Mouse (Mus musculus) forebrain, embryonic 16.5 days (tissue): ENCODE results near the gene Spz1. TPM values are rescaled to one million over a fixed set of nuclear protein-coding genes. Genes with fewer than 3 reads are reported as not detected.

Experiments
- ATAC-seq: fragments of 200-750 bp; cut with Nextera tagmentation; 2 replicates; pipeline ENCODE4 v1.8.0; 2017; ENCODE audit warnings: mild to moderate bottlenecking, moderate library complexity
- H3K27ac ChIP-seq: fragments of 300-500 bp; sonication (generic); 2 replicates; pipeline ENCODE4 v1.5.1; 2014; ENCODE audit warnings: low read length, control low read depth
- H3K27me3 ChIP-seq: fragments of 300-500 bp; sonication (generic); replicated peaks from 2 replicates; pipeline ENCODE4 v1.6.1; 2014; ENCODE audit warnings: low read length; ENCODE audit not compliant: control insufficient read depth, insufficient read depth
- H3K36me3 ChIP-seq: fragments of 300-500 bp; sonication (generic); 2 replicates; pipeline ENCODE4 v1.6.1; 2014; ENCODE audit not compliant: control insufficient read depth, insufficient read depth
- H3K4me1 ChIP-seq: fragments of 300-500 bp; sonication (generic); replicated peaks from 2 replicates; pipeline ENCODE4 v1.6.1; 2014; ENCODE audit warnings: low read length; ENCODE audit not compliant: control insufficient read depth, insufficient read depth
- H3K4me2 ChIP-seq: fragments of 300-500 bp; sonication (generic); 2 replicates; pipeline ENCODE4 v1.6.1; 2014; ENCODE audit warnings: mild to moderate bottlenecking, low read length, control low read depth
- H3K4me3 ChIP-seq: fragments of 300-500 bp; sonication (generic); replicated peaks from 2 replicates; pipeline ENCODE4 v1.5.1; 2014; ENCODE audit warnings: mild to moderate bottlenecking, low read length, control low read depth
- H3K9ac ChIP-seq: fragments of 300-500 bp; sonication (generic); replicated peaks from 2 replicates; pipeline ENCODE4 v1.6.1; 2014; ENCODE audit warnings: low read depth, low read length, control low read depth
- H3K9me3 ChIP-seq: fragments of 300-500 bp; sonication (generic); 2 replicates; pipeline ENCODE4 v1.6.1; 2016; ENCODE audit warnings: low read length; ENCODE audit not compliant: control insufficient read depth
- WGBS: fragments of 180-500 bp; shearing (Covaris S2); extraction: QIAGEN DNeasy Blood & Tissue Kit; methylation state at CpG from one replicate; pipeline ENCODE4 v1.1.7; 2014; 5-methylcytosine and 5-hydroxymethylcytosine counted together
- polyA plus RNA-seq: library from polyadenylated mRNA; unstranded; fragments of >200 nt; fragmentation: Nextera tagmentation; extraction: Ambion mirVana; gene quantifications from 2 replicates; pipeline ENCODE4 v1.2.1, GENCODE M21; 2015

Spz1 gene
- polyA plus RNA-seq, 1 experiment from 2014 or later = not detected

DNA sequence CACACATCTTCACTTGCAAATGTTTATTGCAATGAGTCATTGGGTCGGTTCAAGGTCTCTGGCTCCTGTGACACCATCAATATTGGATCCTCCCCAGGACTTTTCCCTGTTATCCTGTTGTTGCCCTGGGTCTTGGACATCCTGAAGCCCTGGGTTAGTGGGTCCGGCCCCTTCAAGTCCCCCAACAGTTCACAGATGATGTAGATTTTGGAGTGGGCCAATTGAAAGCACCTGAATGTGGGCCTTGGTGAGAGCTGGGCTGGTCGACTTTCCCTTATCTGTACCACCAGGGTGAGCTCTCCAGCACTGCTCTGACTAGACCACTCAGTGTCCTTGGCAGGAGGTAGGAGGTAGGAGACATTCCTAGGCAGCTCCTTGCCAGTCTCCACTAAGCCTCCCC is 19.5 kb upstream of the Spz1 start:
- 76% methylated on average over 3 of the region's 3 CpGs for WGBS
- Histone ChIP-seq H3K4me3 (no peak overlapping the region), H3K9ac (no peak overlapping the region), H3K27me3 (no peaks in the 10 kb centered on the region), H3K9me3 (no peaks in the 10 kb centered on the region), H3K4me1 (peaks cover 19% of the 10 kb centered on the region), H3K4me2 (no peak overlapping the region), H3K36me3 (no peaks in the 10 kb centered on the region), H3K27ac (no peak overlapping the region)
- ATAC-seq = no peak

DNA sequence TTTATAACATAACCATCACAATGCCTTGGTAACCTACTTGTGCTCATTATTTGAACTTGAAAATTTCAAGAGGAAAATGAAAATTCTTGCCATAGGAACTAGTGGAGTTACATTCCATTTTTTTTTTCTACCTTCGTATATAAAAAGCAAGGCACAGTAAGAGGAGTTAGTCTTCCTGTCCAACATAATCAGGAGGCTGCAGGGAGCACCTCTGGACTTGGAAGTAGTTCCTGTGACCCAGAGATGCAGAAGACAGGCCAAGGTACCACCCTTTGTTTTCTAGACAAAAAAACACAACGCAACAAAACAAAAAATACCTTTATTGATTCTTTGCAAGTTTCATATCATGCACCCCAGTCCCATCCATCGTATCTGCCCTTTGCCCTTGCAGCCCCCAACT is 18.9 kb upstream of the Spz1 start:
- no peak overlapping the region for H3K9ac ChIP-seq
- peaks cover 19% of the 10 kb centered on the region for H3K4me1 ChIP-seq
- ATAC-seq = no peak
- H3K9me3 ChIP-seq = no peaks in the 10 kb centered on the region
- no peaks in the 10 kb centered on the region for H3K36me3 ChIP-seq
- no peak overlapping the region for H3K27ac ChIP-seq
- H3K4me3 ChIP-seq = no peak overlapping the region
- no peak overlapping the region for H3K4me2 ChIP-seq
- WGBS = 75% methylated on average over 3 of the region's 3 CpGs
- H3K27me3 ChIP-seq = no peaks in the 10 kb centered on the region

DNA sequence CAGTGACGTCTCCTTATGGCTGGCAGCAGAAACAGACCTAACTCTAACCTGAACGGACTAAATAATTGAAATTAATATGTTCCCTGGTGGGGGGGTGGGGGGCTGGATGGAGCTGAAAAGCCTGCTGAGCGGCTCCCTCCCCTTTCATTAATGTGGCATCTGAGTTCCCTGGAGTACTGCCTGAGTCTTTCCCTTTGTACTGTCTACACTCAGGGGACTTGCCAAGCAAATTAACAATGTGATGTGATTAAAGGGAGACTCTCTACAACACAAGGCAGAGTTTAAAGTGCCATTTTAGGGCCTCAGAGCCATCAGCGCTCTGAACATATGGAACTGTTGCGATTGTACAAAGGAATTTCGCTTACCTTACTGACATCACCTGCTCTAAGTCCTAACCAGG is 18.5 kb upstream of the Spz1 start:
- H3K36me3 ChIP-seq = no peaks in the 10 kb centered on the region
- H3K9ac ChIP-seq = no peak overlapping the region
- H3K4me3 ChIP-seq = no peak overlapping the region
- H3K4me2 ChIP-seq = no peak overlapping the region
- no peaks in the 10 kb centered on the region for H3K27me3 ChIP-seq
- WGBS = 11% methylated on average over 6 of the region's 6 CpGs
- H3K27ac ChIP-seq = no peak overlapping the region
- H3K9me3 ChIP-seq = no peaks in the 10 kb centered on the region
- ATAC-seq = peak; percentile 71
- H3K4me1 ChIP-seq = peaks cover 19% of the 10 kb centered on the region

DNA sequence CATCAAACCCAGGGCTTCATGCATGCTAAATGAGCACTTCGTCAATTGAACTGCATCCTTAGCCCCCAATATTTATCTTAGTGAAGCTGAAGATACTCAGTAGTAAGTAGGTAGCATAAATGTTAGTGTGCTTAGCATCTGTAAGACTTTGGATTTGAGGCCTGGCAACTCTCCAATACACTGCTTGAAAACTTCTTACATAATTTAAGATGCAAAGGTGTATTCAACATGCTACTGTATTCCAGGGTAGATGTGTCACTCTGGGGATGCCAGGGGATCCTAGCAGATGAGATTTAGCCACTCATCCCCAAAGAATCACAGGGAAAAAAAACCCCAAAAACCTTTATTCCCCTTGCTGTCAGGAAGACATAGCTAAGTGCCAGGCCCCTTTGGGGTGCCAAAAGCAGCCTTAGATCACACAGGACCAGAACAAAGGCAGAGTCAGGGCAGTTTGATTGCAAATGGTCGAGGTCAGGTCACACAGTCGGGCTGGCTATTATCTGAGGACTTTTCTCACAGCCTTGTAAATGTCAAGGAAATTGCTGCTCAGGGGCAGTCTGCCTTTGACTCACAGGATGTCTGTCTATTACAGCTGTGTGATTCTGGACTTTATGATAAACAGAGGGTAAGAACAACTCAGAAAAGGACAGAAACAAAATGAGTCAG is 17.9 kb upstream of the Spz1 start:
- H3K36me3 ChIP-seq = no peaks in the 10 kb centered on the region
- no peak overlapping the region for H3K4me3 ChIP-seq
- ATAC-seq = peak; percentile 18; the same call in 1 of the 2 replicates
- H3K4me1 ChIP-seq = peaks cover 19% of the 10 kb centered on the region
- H3K9me3 ChIP-seq = no peaks in the 10 kb centered on the region
- 16% methylated on average over 3 of the region's 3 CpGs for WGBS
- H3K27me3 ChIP-seq = no peaks in the 10 kb centered on the region
- H3K4me2 ChIP-seq = no peak overlapping the region
- H3K27ac ChIP-seq = no peak overlapping the region
- no peak overlapping the region for H3K9ac ChIP-seq

DNA sequence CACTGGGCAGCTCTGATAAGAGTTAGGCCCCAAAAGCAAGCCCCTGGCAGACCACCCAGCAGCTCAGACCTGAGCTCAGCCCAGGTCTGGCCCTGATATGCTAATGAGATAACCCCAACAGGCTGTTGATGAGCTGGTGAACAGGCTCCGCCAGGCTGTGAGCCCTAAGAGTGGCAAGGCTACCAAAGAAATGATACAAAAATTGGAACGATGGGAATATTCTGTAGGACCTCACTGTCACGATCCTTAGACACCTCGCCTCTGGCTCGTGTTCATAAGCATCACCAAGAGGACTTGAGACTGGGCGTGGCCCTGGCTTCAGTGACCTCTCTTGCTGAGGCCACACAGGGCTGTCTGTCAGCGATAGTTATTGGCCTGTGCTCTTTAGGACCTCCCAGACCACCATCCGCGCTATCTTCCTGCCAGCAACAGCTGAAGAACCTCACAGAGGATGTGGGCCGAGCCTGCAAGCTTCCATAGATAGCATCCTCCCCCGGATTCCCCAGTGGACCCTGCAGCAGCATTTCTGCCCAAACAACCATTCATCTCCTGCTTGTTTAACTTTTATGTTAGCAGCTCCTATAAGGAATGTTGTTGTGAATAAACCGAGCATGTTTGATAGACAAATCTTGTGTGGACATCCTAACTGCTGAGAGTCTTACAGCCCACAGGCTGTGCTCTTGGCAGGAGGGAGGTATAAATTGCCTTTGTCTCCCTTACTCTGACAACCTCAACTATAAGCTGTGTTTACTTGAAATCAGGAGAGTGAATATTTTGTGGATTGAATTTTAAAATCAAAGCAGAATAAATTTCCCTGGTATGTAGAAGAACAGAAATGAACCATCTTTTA is 17.0 kb upstream of the Spz1 start:
- peaks cover 19% of the 10 kb centered on the region for H3K4me1 ChIP-seq
- no peak for ATAC-seq

DNA sequence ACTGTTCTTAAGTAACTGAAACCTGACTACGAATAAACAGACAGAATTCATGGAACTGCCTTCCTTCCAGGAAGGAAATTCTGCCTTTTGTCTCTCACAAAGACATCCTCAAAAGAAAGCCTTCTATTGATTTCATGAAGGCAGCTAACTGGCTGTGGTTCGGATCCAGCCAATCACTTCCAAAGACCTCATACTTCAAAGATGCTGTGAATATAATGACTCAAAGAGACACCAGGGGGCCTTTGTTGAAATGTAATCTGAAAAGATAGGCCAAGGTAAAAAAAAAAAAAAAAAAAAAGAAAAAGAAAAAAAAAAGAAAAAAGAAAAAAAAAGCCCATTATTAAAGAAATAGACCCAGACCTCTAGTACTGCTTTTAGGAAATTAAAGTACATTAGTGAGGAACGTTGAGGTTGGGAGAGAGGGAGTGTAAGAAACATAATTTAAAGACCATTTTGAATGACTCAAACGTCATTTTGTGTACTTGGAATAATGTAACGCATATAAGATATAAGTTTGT is 16.4 kb upstream of the Spz1 start:
- ATAC-seq = no peak
- H3K9ac ChIP-seq = no peak overlapping the region
- H3K27ac ChIP-seq = no peak overlapping the region
- WGBS = 16% methylated on average over 5 of the region's 5 CpGs
- H3K36me3 ChIP-seq = no peaks in the 10 kb centered on the region
- no peak overlapping the region for H3K4me3 ChIP-seq
- no peak overlapping the region for H3K4me2 ChIP-seq
- peaks cover 19% of the 10 kb centered on the region for H3K4me1 ChIP-seq
- no peaks in the 10 kb centered on the region for H3K9me3 ChIP-seq
- no peaks in the 10 kb centered on the region for H3K27me3 ChIP-seq

More for the DNA sequence above, 17.0 kb upstream of the Spz1 start:
- H3K4me3 ChIP-seq = no peak overlapping the region
- H3K36me3 ChIP-seq = no peaks in the 10 kb centered on the region
- no peak overlapping the region for H3K4me2 ChIP-seq
- no peak overlapping the region for H3K9ac ChIP-seq
- no peaks in the 10 kb centered on the region for H3K27me3 ChIP-seq
- H3K9me3 ChIP-seq = no peaks in the 10 kb centered on the region
- no peak overlapping the region for H3K27ac ChIP-seq
- 17% methylated on average over 12 of the region's 12 CpGs for WGBS

DNA sequence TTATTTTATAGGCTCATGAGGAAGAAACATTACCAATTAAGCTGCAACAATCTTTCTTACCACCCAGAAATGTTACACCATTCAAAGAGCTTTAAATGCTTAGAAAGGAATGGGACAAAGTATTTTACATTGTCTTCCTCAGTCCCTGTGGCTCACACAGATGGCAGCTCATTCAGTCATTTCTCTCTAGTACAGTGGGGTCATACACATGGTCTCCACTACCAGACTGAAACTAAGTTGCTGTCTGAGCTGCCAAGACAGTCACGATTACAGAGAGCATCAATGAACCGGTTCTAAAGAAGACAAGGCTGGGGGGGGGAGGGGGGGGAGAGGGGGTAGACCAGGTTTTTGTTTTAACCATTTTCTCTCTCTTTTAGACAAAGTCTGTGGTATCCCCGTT is 15.3 kb upstream of the Spz1 start:
- no peaks in the 10 kb centered on the region for H3K9me3 ChIP-seq
- no peak overlapping the region for H3K27ac ChIP-seq
- H3K4me2 ChIP-seq = no peak overlapping the region
- H3K27me3 ChIP-seq = no peaks in the 10 kb centered on the region
- peaks cover 19% of the 10 kb centered on the region for H3K4me1 ChIP-seq
- no peak overlapping the region for H3K9ac ChIP-seq
- WGBS = 23% methylated on average over 3 of the region's 3 CpGs
- no peak overlapping the region for H3K4me3 ChIP-seq
- ATAC-seq = no peak
- H3K36me3 ChIP-seq = no peaks in the 10 kb centered on the region

DNA sequence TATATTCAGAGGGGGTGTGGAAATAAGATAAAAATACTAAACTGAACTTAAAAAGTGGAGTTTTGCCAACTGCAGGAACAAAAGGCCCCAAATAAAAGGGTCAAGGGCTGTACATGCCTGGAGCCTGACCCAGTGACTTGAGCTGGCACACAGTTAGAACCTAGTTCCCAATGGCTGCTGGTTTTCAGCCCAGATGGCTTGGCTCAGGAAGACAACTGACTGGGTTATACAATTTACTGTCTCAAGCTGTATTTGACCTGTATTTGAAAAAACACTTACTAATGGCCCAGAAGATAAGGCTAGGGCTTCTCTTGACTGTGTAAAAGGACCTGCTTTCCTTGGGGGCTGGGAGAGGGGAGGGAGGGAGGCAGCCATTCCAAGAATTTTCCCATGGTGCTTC is 13.3 kb upstream of the Spz1 start:
- no peak overlapping the region for H3K9ac ChIP-seq
- no peak overlapping the region for H3K4me3 ChIP-seq
- H3K36me3 ChIP-seq = no peaks in the 10 kb centered on the region
- no peak overlapping the region for H3K27ac ChIP-seq
- H3K4me1 ChIP-seq = peaks cover 14% of the 10 kb centered on the region
- no peaks in the 10 kb centered on the region for H3K27me3 ChIP-seq
- H3K4me2 ChIP-seq = no peak overlapping the region
- ATAC-seq = no peak
- no peaks in the 10 kb centered on the region for H3K9me3 ChIP-seq

DNA sequence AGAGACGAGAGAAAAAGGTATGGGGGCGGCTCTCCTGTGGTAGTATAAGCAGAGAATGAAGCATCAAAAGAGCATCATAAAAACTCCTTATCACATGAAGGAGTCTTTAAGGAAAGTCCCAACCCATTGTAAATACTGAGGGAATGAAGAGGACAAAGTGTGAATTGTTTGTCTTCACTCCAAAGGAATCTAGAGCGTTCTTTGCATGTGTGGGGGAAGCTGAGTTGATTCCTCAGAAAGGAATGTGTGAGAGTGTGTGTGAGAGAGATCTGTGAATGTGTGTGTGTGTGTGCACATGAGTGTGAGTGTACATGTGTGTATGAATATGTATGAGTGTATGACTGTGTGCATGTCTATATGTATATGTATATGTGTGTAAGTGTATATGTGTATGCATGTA is 12.7 kb upstream of the Spz1 start:
- H3K27me3 ChIP-seq = no peaks in the 10 kb centered on the region
- no peak overlapping the region for H3K4me3 ChIP-seq
- ATAC-seq = no peak
- H3K27ac ChIP-seq = no peak overlapping the region
- H3K4me2 ChIP-seq = no peak overlapping the region
- H3K36me3 ChIP-seq = no peaks in the 10 kb centered on the region
- H3K4me1 ChIP-seq = peaks cover 9% of the 10 kb centered on the region
- H3K9me3 ChIP-seq = no peaks in the 10 kb centered on the region
- 74% methylated on average over 3 of the region's 3 CpGs for WGBS
- H3K9ac ChIP-seq = no peak overlapping the region
